Mouse (Mus musculus) heart, embryonic 14.5 days (tissue): ENCODE measurements at regions not wholly inside any gene's neighbourhood (a gene's known extent, or its start where the extent isn't known, plus 50 kb on each side); places are given as distances from the start of the nearest gene placed in this dataset.

Experiments
- ATAC-seq: fragments of 200-750 bp; cut with Nextera tagmentation; 2 replicates; pipeline ENCODE4 v1.8.0; 2017; ENCODE audit warnings: low read depth, moderate TSS enrichment; ENCODE audit not compliant: insufficient number of reproducible peaks, insufficient read depth, low FRiP score
- H3K27ac ChIP-seq, 2 experiments: fragments of 200-500 bp in 1 of 2; fragments of 300-500 bp in 1 of 2; sonication (generic) in 1 of 2; replicated peaks in 1 of 2; 2 replicates each; pipeline ENCODE4 v1.5.1; 2012 to 2014; ENCODE audit warnings: low read depth in 2 of 2, low read length in 2 of 2, control low read depth in 1 of 2, mild to moderate bottlenecking in 1 of 2, mixed read lengths in 1 of 2; ENCODE audit not compliant: control insufficient read depth in 1 of 2, insufficient read depth in 1 of 2
- H3K27me3 ChIP-seq: fragments of 300-500 bp; sonication (generic); 2 replicates; pipeline ENCODE4 v1.6.1; 2014; ENCODE audit warnings: mild to moderate bottlenecking, low read length, control low read depth; ENCODE audit not compliant: control insufficient read depth, insufficient read depth
- H3K36me3 ChIP-seq: fragments of 300-500 bp; sonication (generic); 2 replicates; pipeline ENCODE4 v1.6.1; 2014; ENCODE audit warnings: mild to moderate bottlenecking, control low read depth, low read length, mixed read lengths; ENCODE audit not compliant: control insufficient read depth, insufficient read depth
- H3K4me1 ChIP-seq, 2 experiments: fragments of 200-500 bp in 1 of 2; fragments of 300-500 bp in 1 of 2; sonication (generic) in 1 of 2; 2 replicates each; pipeline ENCODE4 v1.6.1; 2012 to 2014; ENCODE audit warnings: low read length in 2 of 2, control low read depth in 1 of 2, mixed read lengths in 1 of 2; ENCODE audit not compliant: control insufficient read depth in 2 of 2, insufficient read depth in 2 of 2
- H3K4me2 ChIP-seq: fragments of 300-500 bp; sonication (generic); 2 replicates; pipeline ENCODE4 v1.6.1; 2014; ENCODE audit warnings: mild to moderate bottlenecking, low read length
- H3K4me3 ChIP-seq, 2 experiments: fragments of 200-500 bp in 1 of 2; fragments of 300-500 bp in 1 of 2; sonication (generic) in 1 of 2; 2 replicates each; pipeline ENCODE4 v1.5.1; 2012 to 2014; ENCODE audit warnings: low read length in 2 of 2, mild to moderate bottlenecking in 2 of 2, control low read depth in 1 of 2, low read depth in 1 of 2, moderate library complexity in 1 of 2; ENCODE audit not compliant: control insufficient read depth in 1 of 2, insufficient read depth in 1 of 2
- H3K9ac ChIP-seq: fragments of 300-500 bp; sonication (generic); 2 replicates; pipeline ENCODE4 v1.6.1; 2014; ENCODE audit warnings: mild to moderate bottlenecking, low read length
- H3K9me3 ChIP-seq: fragments of 300-500 bp; sonication (generic); 2 replicates; pipeline ENCODE4 v1.6.1; 2016; ENCODE audit warnings: low read length, control low read depth; ENCODE audit not compliant: control insufficient read depth
- WGBS: fragments of 180-500 bp; shearing (Covaris S2); extraction: QIAGEN DNeasy Blood & Tissue Kit; methylation state at CpG from one replicate; pipeline ENCODE4 v1.1.7; 2014; 5-methylcytosine and 5-hydroxymethylcytosine counted together

DNA sequence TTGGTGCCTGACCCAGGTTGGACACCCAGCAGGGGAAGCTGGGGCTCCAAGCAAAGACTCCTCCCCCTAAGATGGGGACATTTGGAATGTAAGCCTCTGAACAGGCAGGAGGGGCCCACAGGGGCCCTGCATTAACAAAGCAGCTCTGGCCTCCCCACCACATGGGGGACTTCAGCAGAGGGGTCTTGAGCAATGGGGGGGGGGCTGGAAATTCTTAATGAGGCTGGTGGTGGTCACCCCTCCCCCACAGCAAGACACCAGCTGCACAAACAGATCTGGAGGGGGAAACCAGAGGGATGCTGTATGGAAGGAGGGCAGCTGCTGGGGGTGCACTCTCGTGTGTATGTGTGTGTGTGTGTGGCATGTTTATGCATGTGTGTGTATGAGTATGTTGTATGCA lies 55.2 kb upstream of the Gm26897 start:
- Histone ChIP-seq H3K4me2 (no peak overlapping the region), H3K27me3 (peaks cover 11% of the 10 kb centered on the region), H3K4me3 (no peak overlapping the region), H3K9me3 (no peaks in the 10 kb centered on the region), H3K36me3 (no peaks in the 10 kb centered on the region), H3K9ac (no peak overlapping the region), H3K27ac (no peak overlapping the region), H3K4me1 (peaks cover 11 to 14% of the 10 kb centered on the region in 2 experiments)
- WGBS, result 60% methylated on average over 1 of the region's 1 CpGs
- no peak for ATAC-seq

GRCm38 (mm10) chr5:111681362-111682028 lies 52.2 kb upstream of the Gm26897 start:
- no peaks in the 10 kb centered on the region for H3K36me3 ChIP-seq
- no peak overlapping the region for H3K4me3 ChIP-seq
- H3K9ac ChIP-seq, result no peak overlapping the region
- peaks cover 0 to 4% of the 10 kb centered on the region in 2 experiments; a peak in 1 of 4 replicates for H3K4me1 ChIP-seq
- H3K27ac ChIP-seq, result no peak overlapping the region
- H3K9me3 ChIP-seq, result no peaks in the 10 kb centered on the region
- H3K27me3 ChIP-seq, result peaks cover 11% of the 10 kb centered on the region
- 58% methylated on average over 7 of the region's 7 CpGs for WGBS
- ATAC-seq, result no peak
- H3K4me2 ChIP-seq, result no peak overlapping the region

DNA sequence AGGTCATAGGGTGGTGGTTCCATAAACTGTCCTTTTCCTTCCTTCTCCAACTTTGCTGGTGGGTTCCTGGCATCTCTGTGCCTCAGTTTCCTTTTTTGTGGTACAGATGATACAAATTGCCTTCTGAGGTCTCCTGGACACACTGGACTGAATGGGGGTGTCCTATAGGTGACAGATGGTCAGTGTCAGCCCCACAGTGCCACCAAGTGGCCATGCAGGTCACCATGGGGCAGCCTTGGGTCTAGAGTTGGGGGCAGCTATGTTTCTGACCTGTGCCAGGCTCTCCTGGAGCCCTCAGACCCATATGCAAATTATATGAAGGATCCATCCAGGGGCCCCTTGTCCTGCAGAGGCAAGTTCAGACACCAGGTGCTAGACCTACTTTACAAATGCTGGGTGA lies 50.8 kb upstream of the Gm26897 start:
- H3K36me3 ChIP-seq, result no peaks in the 10 kb centered on the region
- no peak overlapping the region for H3K4me2 ChIP-seq
- H3K4me3 ChIP-seq, result no peak overlapping the region
- H3K4me1 ChIP-seq, result peaks cover 0 to 4% of the 10 kb centered on the region in 2 experiments; a peak in 1 of 4 replicates
- H3K27me3 ChIP-seq, result peaks cover 11% of the 10 kb centered on the region
- ATAC-seq, result peak; percentile 40; the same call in 1 of the 2 replicates
- H3K9me3 ChIP-seq, result no peaks in the 10 kb centered on the region
- H3K9ac ChIP-seq, result no peak overlapping the region
- H3K27ac ChIP-seq, result no peak overlapping the region
